Mouse (Mus musculus): ENCODE measurements around the gene Mllt1.

Gene Mllt1

DNA sequence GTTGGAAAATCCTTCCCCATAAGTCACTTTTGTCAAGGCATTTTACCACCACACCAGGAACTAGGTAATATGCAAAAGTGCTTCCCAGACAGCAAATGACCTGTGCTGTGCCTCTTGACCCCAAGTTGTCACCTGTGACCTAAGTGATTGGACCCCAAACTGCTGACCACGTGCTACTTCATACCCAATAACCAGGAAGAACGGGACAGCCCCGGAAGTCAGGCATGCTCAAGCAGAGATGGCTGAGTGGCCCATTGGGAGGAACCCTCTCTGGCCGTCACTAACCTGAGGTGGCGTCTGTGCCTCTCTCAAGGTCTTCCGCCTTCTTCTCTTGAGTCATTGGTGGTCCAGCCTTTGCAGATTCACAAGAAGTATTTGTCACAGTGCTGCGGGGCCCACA, 62.7 kb downstream of the Mllt1 start:
- H3K27me3 ChIP-seq (ENCODE audit: insufficient read depth, low read length) = no peaks in the 10 kb centered on the region
- H3K36me3 ChIP-seq (ENCODE audit: insufficient read depth, low read length) = peaks cover 6% of the 10 kb centered on the region; the same call in 1 of the 2 replicates
- H3K4me3 ChIP-seq (replicated peaks; ENCODE audit: low read length) = peak overlapping the region; percentile 49
- TF ChIP-seq NANOG (IDR thresholded peaks at IDR 0.05; ENCODE audit: borderline replicate concordance, low read length) (no peak), POU5F1 (IDR thresholded peaks at IDR 0.05; ENCODE audit: borderline replicate concordance, low read length) (no peak), CTCF (conservative IDR thresholded peaks at IDR 0.05; ENCODE audit: low read length) (no peak)
- H3K9me3 ChIP-seq (ENCODE audit: low read length) = peaks cover 8% of the 10 kb centered on the region
- peaks cover 93% of the 10 kb centered on the region for H3K4me1 ChIP-seq (replicated peaks; ENCODE audit: low read depth, low read length)

DNA sequence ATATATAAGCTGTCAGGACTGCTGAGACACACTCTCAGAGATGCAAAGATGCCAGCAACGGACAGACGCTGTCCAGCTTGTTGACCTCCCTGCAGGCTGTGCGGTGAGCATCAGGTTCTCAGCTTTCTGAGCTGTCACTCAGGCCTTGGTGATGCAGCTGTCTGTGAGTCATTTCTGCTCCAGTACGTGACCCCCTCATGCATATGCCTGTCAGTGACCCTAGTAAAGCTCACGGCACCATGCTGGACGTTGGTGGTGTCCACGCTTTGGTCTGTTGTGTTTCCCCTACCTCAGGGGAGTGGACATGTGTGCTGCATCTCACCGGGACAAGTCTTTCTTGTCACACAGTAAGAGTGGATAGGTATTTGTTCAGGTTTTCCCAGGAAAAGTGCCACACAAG, 63.4 kb downstream of the Mllt1 start:
- Histone ChIP-seq H3K36me3 (ENCODE audit: insufficient read depth, low read length) (peaks cover 6% of the 10 kb centered on the region; the same call in 1 of the 2 replicates), H3K4me3 (replicated peaks; ENCODE audit: low read length) (0 out of 2 replicates have a peak overlapping the region, but pooled peaks have one; percentile 49), H3K4me1 (replicated peaks; ENCODE audit: low read depth, low read length) (peaks cover 86% of the 10 kb centered on the region), H3K27me3 (ENCODE audit: insufficient read depth, low read length) (no peaks in the 10 kb centered on the region), H3K9me3 (ENCODE audit: low read length) (peaks cover 15% of the 10 kb centered on the region)
- TF ChIP-seq CTCF (conservative IDR thresholded peaks at IDR 0.05; ENCODE audit: low read length) (no peak), NANOG (IDR thresholded peaks at IDR 0.05; ENCODE audit: borderline replicate concordance, low read length) (no peak), POU5F1 (IDR thresholded peaks at IDR 0.05; ENCODE audit: borderline replicate concordance, low read length) (no peak)

DNA sequence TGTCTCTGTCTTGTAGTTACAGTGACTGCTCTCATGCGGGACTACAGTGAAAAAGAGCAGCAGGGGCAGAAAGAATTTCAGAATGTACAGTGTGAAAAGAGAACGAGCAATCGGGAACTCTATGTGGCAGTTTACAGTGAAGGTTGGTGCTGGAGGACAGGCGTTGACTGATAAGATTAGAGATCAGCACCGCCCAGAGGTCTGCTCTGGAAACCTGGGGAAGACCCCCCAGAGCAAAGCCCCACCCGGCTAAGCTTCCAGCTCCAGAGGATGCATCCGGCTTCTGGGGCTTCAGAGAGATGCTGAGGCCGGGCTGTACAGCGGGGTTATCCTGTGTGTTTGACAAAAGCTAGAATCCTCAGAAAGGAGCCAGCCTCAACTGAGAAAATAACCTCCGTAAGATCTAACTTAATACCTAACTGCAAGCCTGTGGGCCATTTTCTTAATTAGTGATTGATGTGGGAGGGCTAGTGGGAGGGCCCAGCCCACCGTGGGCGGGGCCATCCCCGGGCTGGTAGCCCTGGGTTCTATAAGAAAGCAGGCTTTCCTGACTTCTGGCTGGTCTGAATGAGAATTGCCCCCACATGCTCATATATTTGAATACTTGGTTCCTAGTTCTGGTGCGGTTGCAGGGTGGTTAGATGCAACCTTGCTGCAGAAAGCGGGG, 64.8 kb downstream of the Mllt1 start:
- H3K36me3 ChIP-seq (ENCODE audit: insufficient read depth, low read length) = peaks cover 6% of the 10 kb centered on the region; the same call in 1 of the 2 replicates
- peaks cover 27% of the 10 kb centered on the region for H3K9me3 ChIP-seq (ENCODE audit: low read length)
- peaks cover 84% of the 10 kb centered on the region for H3K4me1 ChIP-seq (replicated peaks; ENCODE audit: low read depth, low read length)
- no peaks in the 10 kb centered on the region for H3K27me3 ChIP-seq (ENCODE audit: insufficient read depth, low read length)
- peak overlapping the region; percentile 66 for H3K4me3 ChIP-seq (replicated peaks; ENCODE audit: low read length)
- TF ChIP-seq NANOG (IDR thresholded peaks at IDR 0.05; ENCODE audit: borderline replicate concordance, low read length) = no peak
- TF ChIP-seq CTCF (conservative IDR thresholded peaks at IDR 0.05; ENCODE audit: low read length) = no peak
- TF ChIP-seq POU5F1 (IDR thresholded peaks at IDR 0.05; ENCODE audit: borderline replicate concordance, low read length) = no peak

DNA sequence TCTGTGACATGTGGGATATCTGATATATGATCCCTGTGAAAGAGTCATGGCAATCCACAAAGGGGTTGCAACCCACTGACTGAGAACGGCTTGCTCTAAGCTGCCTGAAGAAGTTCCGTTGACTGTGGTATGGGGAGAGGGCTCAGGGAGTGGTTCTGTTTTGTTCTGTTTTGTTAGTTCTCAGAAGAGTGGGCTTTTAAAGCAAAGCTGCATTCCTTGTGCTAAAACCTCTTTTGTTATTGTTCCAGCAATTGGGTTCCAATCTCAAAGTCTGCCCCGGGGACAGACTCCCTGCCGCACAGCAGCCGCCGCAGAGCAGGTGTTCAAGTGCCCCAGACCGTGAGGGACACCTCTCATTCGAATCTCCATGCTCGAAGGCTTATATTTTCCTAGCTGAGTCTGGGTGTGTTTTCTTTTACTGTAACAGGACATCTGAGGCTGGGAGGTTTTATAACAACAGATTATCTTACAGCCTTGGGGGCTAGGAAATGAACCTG, 65.7 kb downstream of the Mllt1 start:
- peaks cover 27% of the 10 kb centered on the region for H3K9me3 ChIP-seq (ENCODE audit: low read length)
- peak overlapping the region; percentile 66 for H3K4me3 ChIP-seq (replicated peaks; ENCODE audit: low read length)
- TF ChIP-seq POU5F1 (IDR thresholded peaks at IDR 0.05; ENCODE audit: borderline replicate concordance, low read length) = no peak
- no peak for TF ChIP-seq NANOG (IDR thresholded peaks at IDR 0.05; ENCODE audit: borderline replicate concordance, low read length)
- no peak for TF ChIP-seq CTCF (conservative IDR thresholded peaks at IDR 0.05; ENCODE audit: low read length)
- H3K36me3 ChIP-seq (ENCODE audit: insufficient read depth, low read length) = peaks cover 6% of the 10 kb centered on the region; the same call in 1 of the 2 replicates
- H3K4me1 ChIP-seq (replicated peaks; ENCODE audit: low read depth, low read length) = peaks cover 83% of the 10 kb centered on the region
- H3K27me3 ChIP-seq (ENCODE audit: insufficient read depth, low read length) = no peaks in the 10 kb centered on the region

DNA sequence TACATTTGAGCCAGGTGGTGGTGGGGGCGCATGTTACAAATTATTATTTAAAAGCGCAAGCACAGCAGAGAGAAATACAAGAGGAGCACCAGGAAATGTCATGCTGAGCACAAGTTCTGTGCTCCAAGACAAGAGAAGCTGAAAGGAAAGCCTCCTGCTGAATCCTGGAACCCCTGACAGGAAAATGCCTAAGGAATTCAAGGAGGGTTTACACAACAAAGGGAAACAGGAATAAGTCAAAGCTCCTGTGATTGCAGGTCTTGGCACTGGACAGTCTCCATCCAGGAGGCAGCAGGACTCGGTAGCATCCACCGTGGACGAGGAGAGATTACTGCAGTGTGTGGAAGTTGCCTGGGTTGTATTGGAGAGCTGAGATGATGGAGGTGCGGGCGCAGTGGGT, 69.1 kb downstream of the Mllt1 start:
- Histone ChIP-seq H3K4me3 (replicated peaks; ENCODE audit: low read length) (0 out of 2 replicates have a peak overlapping the region, but pooled peaks have one; percentile 4), H3K36me3 (ENCODE audit: insufficient read depth, low read length) (peaks cover 6% of the 10 kb centered on the region; the same call in 1 of the 2 replicates), H3K27me3 (ENCODE audit: insufficient read depth, low read length) (no peaks in the 10 kb centered on the region), H3K9me3 (ENCODE audit: low read length) (peaks cover 27% of the 10 kb centered on the region), H3K4me1 (replicated peaks; ENCODE audit: low read depth, low read length) (peaks cover 81% of the 10 kb centered on the region)
- TF ChIP-seq NANOG (IDR thresholded peaks at IDR 0.05; ENCODE audit: borderline replicate concordance, low read length) (no peak), POU5F1 (IDR thresholded peaks at IDR 0.05; ENCODE audit: borderline replicate concordance, low read length) (no peak), CTCF (conservative IDR thresholded peaks at IDR 0.05; ENCODE audit: low read length) (no peak)

DNA sequence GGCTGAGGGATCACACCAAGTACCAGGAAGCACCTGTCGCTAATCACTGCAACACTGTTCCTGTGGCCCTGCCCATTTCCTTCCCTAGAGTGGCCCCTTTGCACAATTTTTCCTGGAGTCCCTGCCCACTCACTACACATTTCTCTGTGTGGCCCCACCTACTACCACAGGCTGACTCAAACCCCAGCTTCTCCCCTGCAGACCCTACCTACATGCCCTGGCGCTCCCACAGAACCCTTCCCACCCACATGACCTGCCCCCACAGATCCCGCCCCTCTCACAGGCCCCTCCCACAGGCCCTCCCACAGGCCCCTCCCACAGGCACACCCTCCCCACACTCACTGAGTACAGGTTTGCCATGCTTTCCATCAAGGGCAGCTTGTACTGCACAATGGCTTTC, 74.0 kb downstream of the Mllt1 start:
- peaks cover 6% of the 10 kb centered on the region for H3K9me3 ChIP-seq (ENCODE audit: low read length)
- peak overlapping the region; percentile 39 for H3K4me3 ChIP-seq (replicated peaks; ENCODE audit: low read length)
- H3K4me1 ChIP-seq (replicated peaks; ENCODE audit: low read depth, low read length) = peaks cover 83% of the 10 kb centered on the region
- no peaks in the 10 kb centered on the region for H3K27me3 ChIP-seq (ENCODE audit: insufficient read depth, low read length)
- no peaks in the 10 kb centered on the region for H3K36me3 ChIP-seq (ENCODE audit: insufficient read depth, low read length)
- TF ChIP-seq NANOG (IDR thresholded peaks at IDR 0.05; ENCODE audit: borderline replicate concordance, low read length) = no peak
- no peak for TF ChIP-seq POU5F1 (IDR thresholded peaks at IDR 0.05; ENCODE audit: borderline replicate concordance, low read length)
- no peak for TF ChIP-seq CTCF (conservative IDR thresholded peaks at IDR 0.05; ENCODE audit: low read length)

DNA sequence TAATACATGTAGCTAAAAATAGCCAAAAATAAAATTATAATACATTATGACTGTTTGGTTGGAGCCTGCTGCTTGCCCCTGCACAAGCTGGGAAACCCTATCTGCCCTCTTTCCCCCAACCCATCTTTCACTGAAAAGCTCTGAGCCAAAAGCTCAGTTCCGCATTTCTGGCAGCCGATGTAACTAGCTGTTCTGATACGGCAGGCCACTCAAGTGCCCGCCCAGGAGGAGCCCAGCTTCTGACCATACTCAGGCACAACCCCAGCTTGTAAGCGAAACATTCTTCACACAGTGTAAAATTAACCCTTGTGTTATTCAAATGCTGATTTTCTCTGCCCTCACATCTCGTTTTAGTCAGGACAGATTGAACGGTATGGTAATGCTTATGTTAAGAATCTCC, 76.3 kb downstream of the Mllt1 start:
- Histone ChIP-seq H3K9me3 (ENCODE audit: low read length) (no peaks in the 10 kb centered on the region), H3K27me3 (ENCODE audit: insufficient read depth, low read length) (no peaks in the 10 kb centered on the region), H3K36me3 (ENCODE audit: insufficient read depth, low read length) (no peaks in the 10 kb centered on the region), H3K4me3 (replicated peaks; ENCODE audit: low read length) (no peak overlapping the region), H3K4me1 (replicated peaks; ENCODE audit: low read depth, low read length) (peaks cover 69% of the 10 kb centered on the region)
- no peak for TF ChIP-seq NANOG (IDR thresholded peaks at IDR 0.05; ENCODE audit: borderline replicate concordance, low read length)
- TF ChIP-seq POU5F1 (IDR thresholded peaks at IDR 0.05; ENCODE audit: borderline replicate concordance, low read length) = no peak
- TF ChIP-seq CTCF (conservative IDR thresholded peaks at IDR 0.05; ENCODE audit: low read length) = no peak

DNA sequence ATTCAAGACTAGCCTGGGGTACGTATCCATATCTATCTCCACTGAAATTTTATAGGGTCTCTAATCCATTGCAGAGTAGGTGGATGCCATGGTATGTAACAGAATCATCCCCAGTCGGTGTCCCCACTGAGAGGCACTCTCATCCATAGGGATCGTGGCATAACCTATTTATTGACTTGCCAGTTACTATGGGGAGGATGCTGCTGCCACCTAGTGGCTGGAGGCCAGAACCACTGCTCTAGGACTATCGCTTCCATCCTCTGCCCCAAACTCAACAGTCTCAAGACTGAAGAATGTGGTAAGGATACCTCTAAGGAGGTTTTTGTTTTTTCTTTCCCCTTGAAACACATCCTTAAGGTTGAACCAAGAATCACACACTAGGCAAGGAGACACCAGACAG, 77.0 kb downstream of the Mllt1 start:
- Histone ChIP-seq H3K4me1 (replicated peaks; ENCODE audit: low read depth, low read length) (peaks cover 62% of the 10 kb centered on the region), H3K36me3 (ENCODE audit: insufficient read depth, low read length) (no peaks in the 10 kb centered on the region), H3K9me3 (ENCODE audit: low read length) (no peaks in the 10 kb centered on the region), H3K27me3 (ENCODE audit: insufficient read depth, low read length) (no peaks in the 10 kb centered on the region), H3K4me3 (replicated peaks; ENCODE audit: low read length) (no peak overlapping the region)
- TF ChIP-seq POU5F1 (IDR thresholded peaks at IDR 0.05; ENCODE audit: borderline replicate concordance, low read length) (no peak), NANOG (IDR thresholded peaks at IDR 0.05; ENCODE audit: borderline replicate concordance, low read length) (no peak), CTCF (conservative IDR thresholded peaks at IDR 0.05; ENCODE audit: low read length) (peak; percentile 96)
